Mouse (Mus musculus) liver, postnatal 0 days (tissue): ENCODE measurements around the gene Prn.

Experiments
- CTCF ChIP-seq: sonication (generic); IDR thresholded peaks from 2 replicates; pipeline ENCODE4 v1.5.1; 2016; ENCODE audit warnings: antibody characterized with exemption, low read depth
- EP300 ChIP-seq: IDR thresholded peaks from 2 replicates; pipeline ENCODE4 v1.6.1; 2016; ENCODE audit warnings: antibody characterized with exemption, low read depth, mild to moderate bottlenecking

- TF ChIP-seq CTCF = no peak
- no peak for TF ChIP-seq EP300
These were observed 95.7 kb downstream of the Prn start for GRCm38 (mm10) chr2:132005445-132005844.
